Mouse (Mus musculus) megakaryocyte-erythroid progenitor cell, adult 5 weeks (primary cell): ENCODE data around the gene Hikeshi. TPM values are rescaled to one million over a fixed set of nuclear protein-coding genes. Genes with fewer than 3 reads are reported as not detected.

Experiments used
- polyA plus RNA-seq: library from polyadenylated mRNA; stranded (reverse); fragments of >175 nt; gene quantifications from 2 replicates; pipeline ENCODE4 v1.2.3, GENCODE M21; 2012

Hikeshi gene
- 16.7 and 21.6 TPM in 2 replicates for polyA plus RNA-seq

GRCm38 (mm10) chr7:89940571-89941463 is at the start of gene Hikeshi:
Gene Hikeshi (minus strand): TSS chr7:89941204.

GRCm38 (mm10) chr7:89980485-89981422 is 39.8 kb upstream of the Hikeshi start, which contains the start of gene Eed:
Gene Eed (minus strand): TSS chr7:89980983.

DNA sequence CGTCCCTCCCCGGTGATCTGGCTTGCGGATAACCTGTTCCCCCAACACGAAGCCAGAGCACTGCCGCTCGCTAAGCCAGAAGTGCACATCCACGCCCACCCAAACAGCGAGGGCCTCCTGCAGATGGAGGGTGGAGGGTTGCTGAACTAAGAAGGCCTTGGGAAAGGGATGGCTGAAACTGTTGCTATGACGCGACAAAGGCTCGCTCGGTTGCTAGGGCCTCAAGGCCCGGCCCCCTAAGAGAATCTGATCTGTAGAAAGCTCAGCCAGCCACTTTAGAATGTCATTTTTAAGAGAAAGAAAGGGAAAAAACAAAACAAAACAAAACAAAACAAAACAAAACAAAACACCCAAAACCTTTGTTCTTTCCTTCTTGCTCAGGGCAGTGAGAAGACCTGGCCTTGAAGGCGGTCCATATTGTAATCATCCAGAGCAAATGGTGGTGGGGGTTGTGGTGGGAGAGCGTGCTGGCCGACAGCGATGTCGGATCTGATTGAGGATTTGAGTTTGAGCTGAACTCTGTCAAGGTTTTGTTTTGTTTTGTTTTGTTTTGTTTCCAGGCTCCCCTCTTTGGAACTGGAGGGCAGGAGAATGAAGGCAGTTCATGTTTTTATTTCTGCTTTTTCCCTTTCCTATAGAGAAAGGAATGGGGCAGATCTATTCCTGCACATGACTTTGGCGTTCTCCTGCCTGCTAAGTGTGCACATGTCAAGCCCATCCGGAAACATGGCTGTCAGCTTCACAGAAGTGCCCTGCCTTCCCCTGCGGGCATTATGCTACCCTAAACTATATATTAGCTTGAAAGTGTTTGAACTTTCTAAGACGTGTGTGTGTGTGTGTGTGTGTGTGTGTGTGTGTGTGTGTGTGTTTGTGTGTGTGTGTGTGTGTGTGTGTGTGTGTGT is 37.3 kb downstream of the Hikeshi start, which contains the start of gene Ccdc81:
Ccdc81 (minus strand) TSS at position 188 of the 902 bp plus-strand sequence.

Other genes with a start within 250 kb of the Hikeshi start
- gene Ccdc81, start 37.6 kb downstream of the Hikeshi start, polyA plus RNA-seq = not detected in 2 replicates
- 131 and 181 TPM in 2 replicates for gene Eed, start 39.8 kb upstream of the Hikeshi start, polyA plus RNA-seq
- 86.5 and 101 TPM in 2 replicates for gene Picalm, start 189.0 kb upstream of the Hikeshi start, polyA plus RNA-seq